Mouse (Mus musculus): ENCODE results near the gene 1700015G11Rik. TPM values are rescaled to one million over a fixed set of nuclear protein-coding genes. Genes with fewer than 3 reads are reported as not detected.

The 1700015G11Rik gene
- polyA plus RNA-seq (2016; fragmentation: Nextera tagmentation; extraction: Ambion mirVana) = not detected in 2 replicates

DNA sequence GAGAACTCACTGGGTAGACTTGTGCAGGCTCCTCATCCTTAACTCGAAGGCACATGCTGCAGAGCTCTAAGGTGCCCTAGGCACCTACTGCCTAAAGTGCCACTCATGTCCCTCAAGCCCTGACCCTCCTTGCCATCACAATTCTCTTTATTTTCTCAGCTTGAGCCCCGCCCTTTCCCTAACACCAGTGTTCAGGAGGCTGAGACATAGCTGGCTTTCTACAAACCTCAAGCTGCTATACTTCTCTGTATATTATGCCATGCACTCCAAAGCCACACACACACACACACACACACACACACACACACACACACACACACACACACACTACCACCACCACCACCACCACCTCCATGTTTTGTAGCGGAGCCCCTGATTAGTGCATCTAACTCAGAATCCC is at the start of gene 1700015G11Rik:
TSS of gene 1700015G11Rik (minus strand) at position 101 of the 400 bp plus-strand sequence.
- Histone ChIP-seq H3K4me1 (0 out of 2 replicates have a peak, but pooled peaks cover 3% of the 10 kb centered on the region), H3K36me3 (no peaks in the 10 kb centered on the region), H3K9me3 (replicated peaks) (no peaks in the 10 kb centered on the region), H3K4me3 (no peak within 1 kb of the TSS), H3K4me2 (no peak within 1 kb of the TSS), H3K27ac (no peak within 1 kb of the TSS), H3K27me3 (replicated peaks) (no peaks in the 10 kb centered on the region), H3K9ac (no peak within 1 kb of the TSS)
- no peak for ATAC-seq
- 61% methylated on average over 3 of the region's 3 CpGs for WGBS (ENCODE audit: insufficient replicate concordance)

DNA sequence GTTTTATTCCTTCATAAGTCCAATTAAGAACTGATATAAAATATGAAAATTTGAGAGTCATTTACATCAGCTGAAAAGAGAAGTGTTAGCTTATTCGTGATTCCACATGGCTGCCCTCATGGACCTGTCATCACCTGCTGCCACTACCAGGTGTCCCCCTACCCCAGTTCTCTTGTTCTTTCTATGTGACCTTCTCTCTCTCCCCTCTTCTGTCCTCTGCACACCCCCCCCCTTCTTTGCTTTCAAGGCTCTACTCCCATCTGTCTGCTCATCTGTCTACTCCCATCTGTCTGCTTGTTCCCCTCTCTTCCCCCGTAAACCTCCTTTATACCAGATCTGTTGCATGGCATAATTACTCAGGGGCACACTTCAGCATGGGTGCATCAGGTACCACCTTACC is 41.4 kb upstream of the 1700015G11Rik start:
- Histone ChIP-seq H3K9ac (no peak overlapping the region), H3K4me3 (no peak overlapping the region), H3K9me3 (replicated peaks) (no peaks in the 10 kb centered on the region), H3K4me2 (no peak overlapping the region), H3K27me3 (replicated peaks) (no peaks in the 10 kb centered on the region), H3K36me3 (no peaks in the 10 kb centered on the region), H3K27ac (no peak overlapping the region), H3K4me1 (no peaks in the 10 kb centered on the region)
- 56% methylated on average over 2 of the region's 2 CpGs for WGBS (ENCODE audit: insufficient replicate concordance)
- ATAC-seq = no peak

DNA sequence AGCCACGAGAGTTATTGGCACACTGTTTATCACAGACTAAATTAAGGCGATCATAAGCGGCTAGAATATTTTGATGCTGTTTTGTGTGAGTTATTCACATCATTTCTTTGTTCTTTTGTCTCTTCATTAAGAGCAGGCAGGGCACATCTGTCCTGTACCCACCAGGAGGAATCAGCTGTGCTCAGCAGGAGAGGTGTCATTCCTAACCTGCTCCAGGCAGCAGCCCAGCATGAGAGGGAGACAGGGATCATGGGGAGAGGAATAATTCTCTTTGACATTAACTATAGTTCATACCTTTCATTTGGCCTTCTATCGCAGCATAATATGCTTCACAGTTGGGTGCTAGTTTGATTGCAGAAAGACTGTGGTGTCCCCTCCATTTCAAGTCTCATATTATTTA is 40.7 kb upstream of the 1700015G11Rik start:
- no peaks in the 10 kb centered on the region for H3K27me3 ChIP-seq (replicated peaks)
- no peak overlapping the region for H3K4me2 ChIP-seq
- no peaks in the 10 kb centered on the region for H3K4me1 ChIP-seq
- no peaks in the 10 kb centered on the region for H3K9me3 ChIP-seq (replicated peaks)
- no peak overlapping the region for H3K9ac ChIP-seq
- H3K4me3 ChIP-seq = no peak overlapping the region
- no peak for ATAC-seq
- no peaks in the 10 kb centered on the region for H3K36me3 ChIP-seq
- 48% methylated on average over 4 of the region's 4 CpGs for WGBS (ENCODE audit: insufficient replicate concordance)
- no peak overlapping the region for H3K27ac ChIP-seq

DNA sequence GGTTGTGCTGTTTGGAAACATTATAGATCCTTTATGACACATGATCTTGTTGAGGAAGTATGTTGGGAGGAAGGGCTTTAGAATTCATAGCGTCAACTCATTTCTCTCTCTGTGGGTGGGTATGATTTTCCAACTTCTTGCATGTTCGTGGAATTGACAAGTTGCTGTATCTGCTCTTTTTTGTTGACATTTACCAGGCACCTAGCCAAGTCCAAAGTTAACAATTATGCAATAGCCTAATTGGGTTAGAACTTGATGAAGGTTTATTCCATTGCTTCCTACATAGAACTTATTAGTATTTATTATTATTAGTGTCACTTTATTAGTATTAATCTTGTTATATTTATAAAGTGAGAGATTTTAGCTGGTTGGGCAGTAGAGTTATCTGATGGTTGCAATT is 40.3 kb upstream of the 1700015G11Rik start:
- Histone ChIP-seq H3K36me3 (no peaks in the 10 kb centered on the region), H3K4me1 (no peaks in the 10 kb centered on the region), H3K27me3 (replicated peaks) (no peaks in the 10 kb centered on the region), H3K4me2 (no peak overlapping the region), H3K9ac (no peak overlapping the region), H3K4me3 (no peak overlapping the region), H3K9me3 (replicated peaks) (no peaks in the 10 kb centered on the region), H3K27ac (no peak overlapping the region)
- ATAC-seq = no peak
- WGBS (ENCODE audit: insufficient replicate concordance) = 58% methylated on average over 2 of the region's 2 CpGs

DNA sequence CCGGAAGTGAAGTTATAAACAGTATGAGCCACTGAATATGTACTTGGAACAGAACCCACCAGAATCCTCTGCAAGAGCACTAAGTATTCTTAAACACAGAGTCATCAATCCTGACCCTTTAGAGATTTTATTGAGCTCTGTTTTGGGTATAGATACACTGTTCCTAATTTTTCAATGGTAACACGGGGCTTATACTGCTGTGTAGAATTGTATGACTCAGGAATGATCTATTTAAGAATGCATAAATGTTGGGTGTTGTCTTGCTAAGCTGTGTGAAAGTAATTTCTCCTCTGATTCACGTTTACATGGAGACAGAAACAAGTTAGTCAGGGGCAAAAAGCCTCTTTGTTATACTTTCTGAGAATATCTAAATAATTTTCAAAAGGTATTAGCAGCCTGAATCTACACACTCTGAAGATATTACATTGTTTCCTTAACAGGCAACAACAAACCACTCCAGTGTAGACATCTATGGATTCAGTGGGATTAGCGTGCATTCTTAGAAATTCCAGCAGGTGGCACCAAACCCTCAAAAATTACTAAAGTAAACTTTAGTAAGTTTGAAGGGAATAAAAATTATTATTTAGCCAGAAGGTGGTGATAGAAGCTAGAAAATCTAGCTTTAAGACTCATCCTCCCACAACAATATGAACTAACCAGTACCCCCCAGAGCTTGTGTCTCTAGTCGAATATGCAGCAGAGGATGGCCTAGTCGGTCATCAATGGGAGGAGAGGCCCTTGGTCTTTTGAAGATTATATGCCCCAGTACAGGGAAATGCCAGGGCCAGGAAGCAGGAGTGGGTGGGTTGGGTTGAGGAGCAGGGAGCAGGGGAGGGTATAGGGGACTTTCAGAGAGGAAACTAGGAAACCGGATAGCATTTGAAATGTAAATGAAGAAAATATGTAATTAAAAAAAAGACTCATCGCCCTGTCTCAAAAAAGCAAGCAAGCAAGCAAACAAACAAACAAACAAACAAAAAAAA is 22.4 kb upstream of the 1700015G11Rik start:
- 38% methylated on average over 8 of the region's 8 CpGs for WGBS (ENCODE audit: insufficient replicate concordance)
- Histone ChIP-seq H3K4me1 (no peaks in the 10 kb centered on the region), H3K4me2 (no peak overlapping the region), H3K9me3 (replicated peaks) (no peaks in the 10 kb centered on the region), H3K27ac (no peak overlapping the region), H3K9ac (no peak overlapping the region), H3K27me3 (replicated peaks) (no peaks in the 10 kb centered on the region), H3K4me3 (no peak overlapping the region), H3K36me3 (no peaks in the 10 kb centered on the region)
- no peak for ATAC-seq

DNA sequence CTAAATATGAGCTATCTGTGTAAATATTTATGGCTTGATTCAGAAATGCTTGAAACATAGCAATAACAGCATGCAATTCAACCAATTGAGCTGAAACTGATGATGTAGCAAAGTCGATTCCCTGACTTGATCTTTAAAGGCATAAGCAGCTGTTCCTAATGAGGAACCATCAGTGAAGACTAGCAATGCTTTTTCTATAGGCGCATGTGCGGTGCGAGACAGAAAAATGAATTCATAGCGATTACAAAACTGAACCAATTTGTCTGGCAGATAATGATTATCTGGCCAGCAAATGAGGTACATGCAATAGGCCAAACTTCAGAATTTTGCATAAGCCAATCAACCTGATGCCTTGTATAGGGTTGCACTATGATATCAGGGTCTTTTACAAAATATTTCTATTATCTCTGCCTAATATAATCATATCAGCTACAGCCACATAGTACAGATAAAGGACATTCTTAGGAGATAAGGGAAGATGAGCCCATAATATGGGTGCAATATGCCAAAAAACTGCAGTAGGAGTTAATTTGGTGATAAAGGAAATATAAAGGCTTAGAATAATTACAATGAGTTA is 8.6 kb upstream of the 1700015G11Rik start:
- no peak overlapping the region for H3K9ac ChIP-seq
- no peaks in the 10 kb centered on the region for H3K27me3 ChIP-seq (replicated peaks)
- no peaks in the 10 kb centered on the region for H3K9me3 ChIP-seq (replicated peaks)
- no peak overlapping the region for H3K4me3 ChIP-seq
- H3K27ac ChIP-seq = no peak overlapping the region
- no peaks in the 10 kb centered on the region for H3K36me3 ChIP-seq
- no peaks in the 10 kb centered on the region for H3K4me1 ChIP-seq
- WGBS (ENCODE audit: insufficient replicate concordance) = 82% methylated on average over 5 of the region's 5 CpGs
- H3K4me2 ChIP-seq = no peak overlapping the region
- ATAC-seq = no peak

DNA sequence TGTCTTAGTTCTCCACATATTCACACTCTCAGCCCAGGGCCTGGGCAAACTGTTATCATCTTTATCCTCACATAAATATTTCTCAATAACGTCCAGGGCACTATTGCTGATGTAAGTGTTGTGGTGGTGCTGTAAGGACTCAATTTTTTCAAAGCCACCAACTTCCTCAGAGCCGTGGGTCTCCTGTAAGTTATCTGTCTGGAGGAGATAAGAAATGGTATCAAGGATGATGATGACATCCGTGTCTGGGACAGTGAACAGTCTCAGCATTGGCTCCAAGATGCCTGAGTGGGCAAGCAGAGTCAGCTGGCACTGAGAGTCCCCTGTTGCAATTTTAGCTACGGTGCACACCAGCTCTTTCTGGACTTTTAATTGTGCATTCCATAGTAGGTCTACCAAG is 6.5 kb upstream of the 1700015G11Rik start:
- WGBS (ENCODE audit: insufficient replicate concordance) = 49% methylated on average over 4 of the region's 4 CpGs
- H3K27ac ChIP-seq = no peak overlapping the region
- no peak for ATAC-seq
- H3K9me3 ChIP-seq (replicated peaks) = no peaks in the 10 kb centered on the region
- no peaks in the 10 kb centered on the region for H3K36me3 ChIP-seq
- no peak overlapping the region for H3K4me2 ChIP-seq
- no peaks in the 10 kb centered on the region for H3K4me1 ChIP-seq
- no peaks in the 10 kb centered on the region for H3K27me3 ChIP-seq (replicated peaks)
- H3K9ac ChIP-seq = no peak overlapping the region
- H3K4me3 ChIP-seq = no peak overlapping the region

DNA sequence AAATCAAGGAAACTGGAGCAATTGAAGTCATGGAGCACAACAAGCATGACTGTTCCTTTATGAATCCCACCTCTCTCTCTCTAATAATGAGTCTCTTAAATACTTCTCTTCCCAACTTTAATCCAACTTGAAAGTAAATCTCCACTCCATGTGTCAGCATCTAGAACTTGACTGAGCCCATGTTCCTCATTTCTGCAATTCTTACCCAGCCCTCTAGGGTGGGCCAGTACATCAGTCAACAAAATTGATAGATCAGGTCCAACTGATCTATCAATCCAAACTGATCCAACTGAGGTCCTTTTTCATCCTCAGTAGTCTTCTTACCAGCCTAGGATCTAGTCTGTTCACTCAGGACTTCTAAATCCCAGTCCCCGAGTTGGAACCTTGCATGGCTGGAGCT is 348 bp downstream of the 1700015G11Rik start:
- WGBS (ENCODE audit: insufficient replicate concordance) = 58% methylated on average over 1 of the region's 1 CpGs
- Histone ChIP-seq H3K27me3 (replicated peaks) (no peaks in the 10 kb centered on the region), H3K9ac (no peak overlapping the region), H3K9me3 (replicated peaks) (no peaks in the 10 kb centered on the region), H3K4me3 (no peak overlapping the region), H3K4me2 (no peak overlapping the region), H3K4me1 (0 out of 2 replicates have a peak, but pooled peaks cover 3% of the 10 kb centered on the region), H3K27ac (no peak overlapping the region), H3K36me3 (no peaks in the 10 kb centered on the region)
- no peak for ATAC-seq

DNA sequence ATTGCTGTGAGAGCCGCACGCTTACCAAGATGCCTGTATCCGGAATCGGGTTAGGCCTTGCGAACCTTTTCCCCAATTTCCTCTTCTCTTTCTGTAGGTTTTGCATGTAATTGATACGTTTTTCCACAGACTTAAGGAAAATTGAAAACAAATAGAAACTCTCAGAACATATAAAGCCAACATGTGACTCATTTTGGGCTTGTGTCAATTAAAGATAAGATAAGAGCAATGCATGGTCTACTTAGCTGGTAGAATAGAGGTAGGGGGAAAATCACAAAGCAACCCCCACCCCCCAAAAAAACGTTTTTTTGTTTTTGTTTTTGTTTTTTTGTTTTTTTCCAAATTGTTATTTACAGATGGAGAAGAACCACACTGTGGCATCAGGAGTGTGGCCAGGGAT is 2.1 kb downstream of the 1700015G11Rik start:
- H3K4me2 ChIP-seq = no peak overlapping the region
- 0 out of 2 replicates have a peak, but pooled peaks cover 3% of the 10 kb centered on the region for H3K27me3 ChIP-seq (replicated peaks)
- H3K4me1 ChIP-seq = 0 out of 2 replicates have a peak, but pooled peaks cover 3% of the 10 kb centered on the region
- no peak for ATAC-seq
- no peaks in the 10 kb centered on the region for H3K36me3 ChIP-seq
- no peaks in the 10 kb centered on the region for H3K9me3 ChIP-seq (replicated peaks)
- no peak overlapping the region for H3K4me3 ChIP-seq
- no peak overlapping the region for H3K9ac ChIP-seq
- WGBS (ENCODE audit: insufficient replicate concordance) = 70% methylated on average over 7 of the region's 7 CpGs
- H3K27ac ChIP-seq = no peak overlapping the region

DNA sequence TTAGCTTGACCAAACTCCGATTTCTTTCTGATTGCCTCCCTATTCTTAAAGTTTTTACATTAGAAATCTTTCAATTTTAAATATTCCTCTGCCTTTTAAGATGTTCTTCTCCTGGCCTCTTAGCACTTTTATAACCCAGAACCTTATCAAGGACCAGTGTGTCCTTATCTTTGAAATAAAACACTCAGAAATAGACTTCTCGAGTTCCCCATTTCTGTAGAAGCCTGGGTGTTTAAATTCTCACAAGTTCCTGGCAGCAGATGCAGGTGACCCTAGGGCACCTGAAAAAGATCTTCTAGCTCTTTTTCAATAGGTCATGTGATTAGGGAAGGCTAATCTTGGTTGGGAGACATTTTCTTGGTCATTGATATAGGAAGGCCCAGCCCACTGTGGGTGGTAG is 8.4 kb downstream of the 1700015G11Rik start:
- H3K27ac ChIP-seq = no peak overlapping the region
- H3K36me3 ChIP-seq = peaks cover 14% of the 10 kb centered on the region
- 0 out of 2 replicates have a peak, but pooled peaks cover 3% of the 10 kb centered on the region for H3K27me3 ChIP-seq (replicated peaks)
- peak overlapping the region; percentile 25 for H3K4me2 ChIP-seq
- H3K4me1 ChIP-seq = peaks cover 34% of the 10 kb centered on the region
- no peak overlapping the region for H3K9ac ChIP-seq
- H3K9me3 ChIP-seq (replicated peaks) = no peaks in the 10 kb centered on the region
- WGBS (ENCODE audit: insufficient replicate concordance) = 55% methylated on average over 2 of the region's 2 CpGs
- no peak overlapping the region for H3K4me3 ChIP-seq
- no peak for ATAC-seq

DNA sequence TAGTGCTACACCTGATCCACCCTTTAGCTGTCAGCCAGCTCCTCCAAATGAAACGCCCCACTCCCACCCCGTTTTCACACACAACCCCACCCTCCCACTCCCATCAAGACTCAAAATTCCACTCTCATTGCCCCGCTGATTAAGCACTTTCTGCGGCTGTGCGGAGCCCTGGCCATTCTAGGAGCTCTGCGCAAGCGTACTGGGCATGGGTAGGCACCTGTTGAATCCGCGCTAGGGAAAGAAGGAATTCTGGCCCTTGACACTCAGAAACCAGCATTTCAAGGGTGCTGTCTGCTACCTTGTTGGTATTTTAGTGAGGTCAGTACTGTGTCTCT is 9.3 kb downstream of the 1700015G11Rik start:
- H3K27me3 ChIP-seq (replicated peaks) = 0 out of 2 replicates have a peak, but pooled peaks cover 3% of the 10 kb centered on the region
- peak overlapping the region; percentile 91 for H3K27ac ChIP-seq
- H3K4me1 ChIP-seq = peaks cover 38% of the 10 kb centered on the region
- peak overlapping the region; percentile 76 for H3K4me2 ChIP-seq
- peaks cover 17% of the 10 kb centered on the region for H3K36me3 ChIP-seq
- H3K9me3 ChIP-seq (replicated peaks) = no peaks in the 10 kb centered on the region
- H3K9ac ChIP-seq = peak overlapping the region; percentile 69
- no peak for ATAC-seq
- WGBS (ENCODE audit: insufficient replicate concordance) = under 1% methylated on average over 9 of the region's 9 CpGs
- H3K4me3 ChIP-seq = peak overlapping the region; percentile 77
